8 mouse cellular contexts compared by ENCODE assay signal in the genomic region with DNA sequence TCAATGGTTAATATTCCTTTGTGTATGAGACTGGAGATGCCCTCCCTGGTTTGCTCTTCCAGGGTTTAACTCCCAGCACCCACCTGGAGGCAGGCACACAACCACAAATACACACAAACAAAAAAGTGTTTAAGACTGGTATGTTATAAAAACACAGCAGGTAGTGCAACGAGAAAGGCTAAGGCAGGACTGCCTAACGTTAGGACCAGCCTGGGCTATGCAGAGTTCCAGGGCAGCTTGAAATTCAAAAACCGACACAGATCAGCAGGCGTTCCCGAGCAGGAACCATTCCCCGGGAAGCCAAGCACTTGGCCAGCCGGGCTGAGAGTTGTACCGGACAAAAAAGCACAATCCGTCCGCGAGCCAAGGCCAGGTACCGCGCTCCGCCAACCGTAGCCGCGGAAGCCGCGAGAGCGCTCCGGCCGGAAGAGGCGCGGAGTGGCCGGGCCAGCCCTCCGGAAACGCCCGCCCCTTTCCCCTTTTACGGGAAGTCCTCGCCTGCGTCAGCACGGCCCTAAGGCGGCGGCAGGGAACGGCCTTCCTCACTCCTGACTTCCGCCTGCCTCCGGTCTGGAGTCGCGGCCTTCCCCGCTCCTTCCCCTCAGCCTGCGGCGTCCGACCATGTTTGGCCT. TPM values are rescaled to one million over a fixed set of nuclear protein-coding genes. Genes with fewer than 3 reads are reported as not detected.
DNase-seq lines count a peak whose midpoint lies in the region; ATAC-seq and TF ChIP-seq lines count a peak whose summit lies in the region.

A gene (plus strand): TSS at position 553 of the 632 bp plus-strand sequence.

- no peaks in the 10 kb centered on the region for H3K27me3 ChIP-seq in C2C12 (ENCODE audit: control insufficient read depth, insufficient read depth, insufficient read length)
- no peaks in the 10 kb centered on the region for H3K27me3 ChIP-seq in heart, embryonic 11.5 days (ENCODE audit: control insufficient read depth, insufficient read depth, low read length)
- no peaks in the 10 kb centered on the region for H3K27me3 ChIP-seq in kidney, embryonic 16.5 days (ENCODE audit: insufficient read depth, low read length)

- peaks cover 44% of the 10 kb centered on the region for H3K79me3 ChIP-seq in C2C12 (ENCODE audit: low read depth)

- peaks cover 63% of the 10 kb centered on the region for H3K79me2 ChIP-seq in C2C12 (ENCODE audit: control insufficient read depth, insufficient read depth)

- peaks cover 38% of the 10 kb centered on the region for H3K36me3 ChIP-seq in C2C12 (ENCODE audit: control insufficient read depth, insufficient read depth)
- H3K36me3 ChIP-seq in heart, embryonic 11.5 days (ENCODE audit: control insufficient read depth, insufficient read depth, low read length), result peaks cover 9% of the 10 kb centered on the region; the same call in 1 of the 2 replicates
- peaks cover 22% of the 10 kb centered on the region for H3K36me3 ChIP-seq in kidney, embryonic 16.5 days (ENCODE audit: insufficient read depth, low read length)

- peak within 1 kb of the TSS; percentile 83 for H3K4me3 ChIP-seq in C2C12 (ENCODE audit: insufficient read depth, poor library complexity, severe bottlenecking)
- peak within 1 kb of the TSS; percentile 76 for H3K4me3 ChIP-seq in heart, embryonic 11.5 days (ENCODE audit: low read depth, low read length)
- peak within 1 kb of the TSS; percentile 99 for H3K4me3 ChIP-seq in kidney, embryonic 16.5 days (ENCODE audit: low read length)

- under 1% methylated on average over 40 of the region's 43 CpGs for WGBS in heart, embryonic 11.5 days (ENCODE audit: insufficient replicate concordance)
- WGBS in kidney, embryonic 16.5 days, result 0% methylated on average over 43 of the region's 43 CpGs

- peak within 1 kb of the TSS; percentile 99 for H3K9ac ChIP-seq in heart, embryonic 11.5 days (ENCODE audit: low read depth, low read length)
- H3K9ac ChIP-seq in kidney, embryonic 16.5 days (replicated peaks; ENCODE audit: low read length), result peak within 1 kb of the TSS; percentile 100

- peak within 1 kb of the TSS; percentile 95 for H3K4me2 ChIP-seq in heart, embryonic 11.5 days
- peak within 1 kb of the TSS; percentile 80 for H3K4me2 ChIP-seq in kidney, embryonic 16.5 days (replicated peaks; ENCODE audit: low read depth, low read length)

- ATAC-seq in erythroblast, adult 5-6 weeks (replicated peaks; ENCODE audit: low FRiP score, poor library complexity, severe bottlenecking), result peak; percentile 90
- ATAC-seq in heart, embryonic 11.5 days (replicated peaks; ENCODE audit: insufficient number of reproducible peaks, low FRiP score, low TSS enrichment), result peak; percentile 94
- ATAC-seq in kidney, embryonic 16.5 days (ENCODE audit: low FRiP score, low TSS enrichment), result peak; percentile 97

- no peak for TF ChIP-seq CTCF in C2C12 (IDR thresholded peaks at IDR 0.05; ENCODE audit: control insufficient read depth, insufficient read depth, insufficient read length)
- TF ChIP-seq CTCF in brain, embryonic 14.5 days (IDR thresholded peaks at IDR 0.05; ENCODE audit: borderline replicate concordance, extremely low read depth, insufficient read depth, insufficient read length), result no peak

- DNase-seq in brain, embryonic 14.5 days (ENCODE audit: low read depth), result peak; percentile 98
- peak; percentile 96 for DNase-seq in liver
- DNase-seq in monocyte, adult 2 months (ENCODE audit: low read depth in 1 of 2, low spot score in 2 of 2), result peak; percentile 91 to 94
- DNase-seq in spleen, postnatal 14 days (ENCODE audit: low spot score in 2 of 2), result peak; percentile 91 to 92

- peak within 1 kb of the TSS; percentile 81 for H3ac ChIP-seq in C2C12 (ENCODE audit: control insufficient read depth, insufficient read length, low read depth)

- peak; percentile 93 for TF ChIP-seq POLR2A in brain, embryonic 14.5 days (IDR thresholded peaks at IDR 0.05; ENCODE audit: borderline replicate concordance, extremely low read depth, insufficient read depth, insufficient read length, poor library complexity, severe bottlenecking)

- peaks cover 23% of the 10 kb centered on the region for H3K4me1 ChIP-seq in heart, embryonic 11.5 days (ENCODE audit: control insufficient read depth, insufficient read depth, low read length)
- H3K4me1 ChIP-seq in kidney, embryonic 16.5 days (ENCODE audit: insufficient read depth, low read length), result peaks cover 36% of the 10 kb centered on the region

- H3K27ac ChIP-seq in heart, embryonic 11.5 days (ENCODE audit: low read depth, low read length), result peak within 1 kb of the TSS; percentile 97
- peak within 1 kb of the TSS; percentile 99 for H3K27ac ChIP-seq in kidney, embryonic 16.5 days (ENCODE audit: low read length)

- H3K9me3 ChIP-seq in heart, embryonic 11.5 days (replicated peaks; ENCODE audit: control insufficient read depth, low read length), result no peaks in the 10 kb centered on the region
- no peaks in the 10 kb centered on the region for H3K9me3 ChIP-seq in kidney, embryonic 16.5 days (ENCODE audit: low read length)

TF ChIP-seq in C2C12, 6 proteins besides CTCF, POLR2A, EP300 and RAD21:
- no peak for TF ChIP-seq CEBPB (IDR thresholded peaks at IDR 0.05; ENCODE audit: low read depth)
- TF ChIP-seq USF1 (IDR thresholded peaks at IDR 0.05; ENCODE audit: low read depth), result no peak
- no peak for TF ChIP-seq MYOG (IDR thresholded peaks at IDR 0.05; ENCODE audit: control insufficient read depth, extremely low read depth, insufficient read length)
- TF ChIP-seq MYOD1 (IDR thresholded peaks at IDR 0.05; ENCODE audit: control insufficient read depth, insufficient read length, low read depth), result no peak
- no peak for TF ChIP-seq FOSL1 (IDR thresholded peaks at IDR 0.05; ENCODE audit: insufficient read depth, low read length, poor library complexity, severe bottlenecking)
- peak; percentile 68 for TF ChIP-seq MAX (IDR thresholded peaks at IDR 0.05)

RNA-seq across cellular contexts. Expression of the gene that starts here (rescaled TPM):
- polyA plus RNA-seq in C2C12 (2012; fragmentation: generic; extraction: Trizol), result 46.4 TPM
- polyA plus RNA-seq in brain, embryonic 14.5 days (2012; rRNA removed), result 72.3 and 74.3 TPM in 2 replicates
- total RNA-seq in erythroblast, adult 5-6 weeks (2015; ENCODE audit: low replicate concordance), result 83.2 and 113 TPM in 2 replicates
- total RNA-seq in erythroblast, adult 5-6 weeks (2017; ENCODE audit: low replicate concordance), result 70.6 and 76.3 TPM in 2 replicates
- 46.3 and 49.8 TPM in 2 replicates for polyA plus RNA-seq in heart, embryonic 11.5 days (2014; fragmentation: Nextera tagmentation; extraction: Ambion mirVana)
- polyA plus RNA-seq in kidney, embryonic 16.5 days (2015; fragmentation: Nextera tagmentation; extraction: Ambion mirVana), result 23.7 and 38.1 TPM in 2 replicates

Comparison
In these comparisons a context has a peak if more than half of its experiments do, and no peak if none do; other contexts are left out.
1. Peak in every context shown above with its lines: DNase-seq, ATAC-seq, H3K4me3 ChIP-seq and H3K27ac ChIP-seq.